Mouse (Mus musculus) CH12.LX (cell line): ENCODE measurements around the gene Nbr1. TPM values are rescaled to one million over a fixed set of nuclear protein-coding genes. Genes with fewer than 3 reads are reported as not detected.

Source experiments
- DNase-seq: peaks from one replicate; pipeline ENCODE4 v3.0.0-alpha.2; 2013; ENCODE audit errors: extremely low read depth
- H3K27ac ChIP-seq: 2 replicates; pipeline ENCODE4 v1.5.1; 2012; ENCODE audit warnings: low read depth, mild to moderate bottlenecking, control low read depth, moderate library complexity; ENCODE audit not compliant: insufficient read depth
- H3K27me3 ChIP-seq: replicated peaks from 2 replicates; pipeline ENCODE3; 2012; ENCODE audit warnings: inconsistent platforms
- H3K36me3 ChIP-seq, 2 experiments: replicated peaks in 1 of 2; 2 replicates each; pipeline versions ENCODE3 to v1.6.1; 2012; ENCODE audit warnings: inconsistent platforms in 1 of 2, low read length in 1 of 2, mild to moderate bottlenecking in 1 of 2, mixed read lengths in 1 of 2, moderate library complexity in 1 of 2; ENCODE audit not compliant: control insufficient read depth in 1 of 2, insufficient read depth in 1 of 2
- H3K4me1 ChIP-seq, 2 experiments: 2 replicates each; pipeline ENCODE4 v1.6.1; 2012; ENCODE audit warnings: inconsistent platforms in 1 of 2, moderate library complexity in 1 of 2; ENCODE audit not compliant: insufficient read depth in 2 of 2, control insufficient read depth in 1 of 2
- H3K4me2 ChIP-seq: 2 replicates; pipeline ENCODE4 v1.6.1; 2012; ENCODE audit warnings: low read depth, mild to moderate bottlenecking, control low read depth; ENCODE audit not compliant: poor library complexity, insufficient read depth, severe bottlenecking
- H3K4me3 ChIP-seq, 3 experiments: fragments of 150-350 bp in 1 of 3; sonication (generic) in 1 of 3; replicated peaks in 1 of 3; 2 replicates each; pipeline versions ENCODE3 to v1.5.1; 2011 to 2012; ENCODE audit warnings: low read depth in 2 of 3, low read length in 2 of 3, mild to moderate bottlenecking in 2 of 3, moderate library complexity in 2 of 3, control low read depth in 1 of 3, improper control_type of control experiment in 1 of 3, inconsistent platforms in 1 of 3, mixed read lengths in 1 of 3; ENCODE audit not compliant: poor library complexity in 1 of 3
- H3K79me2 ChIP-seq: replicated peaks from 2 replicates; pipeline ENCODE4 v1.6.1; 2012; ENCODE audit warnings: mild to moderate bottlenecking, moderate library complexity; ENCODE audit not compliant: control insufficient read depth, poor library complexity, insufficient read depth, severe bottlenecking; ENCODE audit errors: extremely low read depth
- H3K9ac ChIP-seq: 2 replicates; pipeline ENCODE4 v1.6.1; 2012; ENCODE audit warnings: low read depth, mild to moderate bottlenecking, control low read depth, moderate library complexity; ENCODE audit not compliant: insufficient read depth
- H3K9me3 ChIP-seq: replicated peaks from 2 replicates; pipeline ENCODE3; 2012; ENCODE audit warnings: low read length, inconsistent platforms, mixed read lengths
- BHLHE40 ChIP-seq: IDR thresholded peaks from 2 replicates; pipeline ENCODE4 v1.6.1; 2011; ENCODE audit warnings: mild to moderate bottlenecking, low read depth, low read length, improper control_type of control experiment
- CTCF ChIP-seq, 2 experiments: IDR thresholded peaks in 1 of 2; conservative IDR thresholded peaks in 1 of 2; 2 replicates each; pipeline ENCODE4 v1.5.1; 2011 to 2012; ENCODE audit warnings: low read depth in 2 of 2, low read length in 2 of 2, improper control_type of control experiment in 1 of 2, inconsistent platforms in 1 of 2, mild to moderate bottlenecking in 1 of 2, moderate library complexity in 1 of 2
- E2F4 ChIP-seq: IDR thresholded peaks from 2 replicates; pipeline ENCODE4 v1.6.1; 2011; ENCODE audit warnings: low read depth, low read length, improper control_type of control experiment; ENCODE audit not compliant: insufficient replicate concordance
- ELF1 ChIP-seq: IDR thresholded peaks from 2 replicates; pipeline ENCODE4 v1.6.1; 2014; ENCODE audit warnings: low read depth, mild to moderate bottlenecking, inconsistent platforms, low read length, improper control_type of control experiment
- EP300 ChIP-seq: IDR thresholded peaks from 2 replicates; pipeline ENCODE4 v1.6.1; 2011; ENCODE audit warnings: low read length, improper control_type of control experiment
- ETS1 ChIP-seq: conservative IDR thresholded peaks from 2 replicates; pipeline ENCODE4 v1.6.1; 2012; ENCODE audit warnings: low read depth, mild to moderate bottlenecking, inconsistent platforms, low read length, improper control_type of control experiment, moderate library complexity
- IRF4 ChIP-seq: IDR thresholded peaks from 2 replicates; pipeline ENCODE4 v1.6.1; 2014; ENCODE audit warnings: low read depth, mild to moderate bottlenecking, inconsistent platforms, low read length, improper control_type of control experiment
- JUND ChIP-seq: conservative IDR thresholded peaks from 2 replicates; pipeline ENCODE4 v1.6.1; 2011; ENCODE audit warnings: low read depth, low read length, improper control_type of control experiment
- KAT2A ChIP-seq: IDR thresholded peaks from 2 replicates; pipeline ENCODE4 v1.6.1; 2012; ENCODE audit warnings: low read length, improper control_type of control experiment, inconsistent platforms; ENCODE audit not compliant: insufficient replicate concordance
- MAFK ChIP-seq: IDR thresholded peaks from 2 replicates; pipeline ENCODE4 v1.6.1; 2011; ENCODE audit warnings: low read length, improper control_type of control experiment; ENCODE audit not compliant: insufficient replicate concordance
- MAX ChIP-seq: IDR thresholded peaks from 2 replicates; pipeline ENCODE4 v1.6.1; 2011; ENCODE audit warnings: low read length, improper control_type of control experiment
- MAZ ChIP-seq: IDR thresholded peaks from 2 replicates; pipeline ENCODE4 v1.6.1; 2012; ENCODE audit warnings: low read depth, mild to moderate bottlenecking, inconsistent platforms, low read length, improper control_type of control experiment, moderate library complexity
- MXI1 ChIP-seq: IDR thresholded peaks from 2 replicates; pipeline ENCODE4 v1.6.1; 2011; ENCODE audit warnings: mild to moderate bottlenecking, low read depth, low read length, improper control_type of control experiment
- PAX5 ChIP-seq: IDR thresholded peaks from 2 replicates; pipeline ENCODE4 v1.6.1; 2012; ENCODE audit warnings: low read length, inconsistent platforms, mixed read lengths
- POLR2AphosphoS2 ChIP-seq: IDR thresholded peaks from 2 replicates; pipeline ENCODE4 v1.6.1; 2011; ENCODE audit warnings: low read depth, low read length, improper control_type of control experiment
- RAD21 ChIP-seq: IDR thresholded peaks from 2 replicates; pipeline ENCODE4 v1.6.1; 2011; ENCODE audit warnings: low read depth, mild to moderate bottlenecking, low read length, improper control_type of control experiment, moderate library complexity
- RCOR1 ChIP-seq: conservative IDR thresholded peaks from 2 replicates; pipeline ENCODE4 v1.6.1; 2012; ENCODE audit warnings: low read depth, mild to moderate bottlenecking, inconsistent platforms, low read length, improper control_type of control experiment
- TBP ChIP-seq: conservative IDR thresholded peaks from 2 replicates; pipeline ENCODE4 v1.6.1; 2011; ENCODE audit warnings: low read depth, low read length, improper control_type of control experiment
- TCF12 ChIP-seq: IDR thresholded peaks from 2 replicates; pipeline ENCODE4 v1.6.1; 2014; ENCODE audit warnings: low read depth, mild to moderate bottlenecking, inconsistent platforms, low read length, improper control_type of control experiment
- USF1 ChIP-seq: IDR thresholded peaks from 2 replicates; pipeline ENCODE4 v1.6.1; 2014; ENCODE audit warnings: low read depth, mild to moderate bottlenecking, inconsistent platforms, low read length, improper control_type of control experiment
- ZC3H11A ChIP-seq: IDR thresholded peaks from 2 replicates; pipeline ENCODE4 v1.6.1; 2012; ENCODE audit warnings: low read depth, mild to moderate bottlenecking, inconsistent platforms, low read length, improper control_type of control experiment
- ZKSCAN1 ChIP-seq: IDR thresholded peaks from 2 replicates; pipeline ENCODE4 v1.6.1; 2012; ENCODE audit warnings: low read depth, inconsistent platforms, low read length, improper control_type of control experiment, borderline replicate concordance
- ZMIZ1 ChIP-seq: IDR thresholded peaks from 2 replicates; pipeline ENCODE4 v1.6.1; 2012; ENCODE audit warnings: low read depth, mild to moderate bottlenecking, inconsistent platforms, low read length, improper control_type of control experiment
- ZNF384 ChIP-seq: IDR thresholded peaks from 2 replicates; pipeline ENCODE4 v1.6.1; 2012; ENCODE audit warnings: low read depth, low read length, improper control_type of control experiment, inconsistent platforms
- dilution Hi-C: fragments of 300-500 bp; cut with MboI; formaldehyde crosslinking; loops from 2 replicates; pipeline ENCODE4 v1.14.3; 2020; ENCODE audit warnings: low sequenced_read_pairs; ENCODE audit not compliant: extremely low pct_unique_long_range_greater_than_20kb, extremely low pct_ligation_motif_present
- in situ Hi-C: fragments of 300-500 bp; cut with MboI; formaldehyde crosslinking; loops from 3 replicates; pipeline ENCODE4 v1.14.3; 2019; ENCODE audit warnings: low sequenced_read_pairs, low pct_ligation_motif_present, low pct_unique_long_range_greater_than_20kb, mixed read lengths
- polyA plus RNA-seq: library from polyadenylated mRNA; unstranded; fragments of >175 nt; gene quantifications from 2 replicates; pipeline ENCODE4 v1.2.1, GENCODE M21; 2012; ENCODE audit warnings: low read depth; ENCODE audit not compliant: insufficient read length
- total RNA-seq, 2 experiments: library from RNA; depleted of rRNA; stranded (reverse); fragments of 300-350 nt in 1 of 2; fragments of >200 nt in 1 of 2; gene quantifications; 2 replicates each; pipeline ENCODE4 v1.2.3; 2012 to 2014

The Nbr1 gene
- total and polyA plus RNA-seq, 3 experiments, result 44.8 to 52.2 (median 48.3) TPM

- Histone ChIP-seq H3K27me3 (no peaks in the 10 kb centered on the region), H3K4me2 (no peak overlapping the region), H3K27ac (no peak overlapping the region), H3K9me3 (no peaks in the 10 kb centered on the region), H3K79me2 (no peaks in the 10 kb centered on the region), H3K9ac (no peak overlapping the region), H3K4me3 (no peak overlapping the region), H3K36me3 (peaks cover 85 to 89% of the 10 kb centered on the region in 2 experiments), H3K4me1 (no peaks in the 10 kb centered on the region)
- in situ Hi-C loops (no loop called here), dilution Hi-C loops (no loop called here)
- no peak for DNase-seq
- TF ChIP-seq TCF12, result no peak
These were observed 16.5 kb downstream of the Nbr1 start for GRCm38 (mm10) chr11:101568421-101568820.

- Histone ChIP-seq H3K9ac (no peak overlapping the region), H3K36me3 (peaks cover 70 to 90% of the 10 kb centered on the region in 2 experiments), H3K27me3 (no peaks in the 10 kb centered on the region), H3K4me2 (no peak overlapping the region), H3K4me3 (no peak overlapping the region), H3K9me3 (no peaks in the 10 kb centered on the region), H3K4me1 (peaks cover 0 to 18% of the 10 kb centered on the region in 2 experiments; a peak in 2 of 4 replicates), H3K27ac (no peak overlapping the region), H3K79me2 (no peaks in the 10 kb centered on the region)
- dilution Hi-C loops (no loop called here), in situ Hi-C loops (no loop called here)
- DNase-seq, result no peak
- TF ChIP-seq JUND (no peak), CTCF (conservative IDR thresholded peaks at IDR 0.05 in 1 of 2, IDR thresholded peaks at IDR 0.05 in 1 of 2; ENCODE audit: low read depth in 2 of 2, low read length in 2 of 2) (peak; percentile 53 to 58; a peak in 3 of 4 replicates), ZKSCAN1 (no peak), BHLHE40 (no peak), PAX5 (no peak), ETS1 (no peak)
These were observed 24.2 kb downstream of the Nbr1 start for GRCm38 (mm10) chr11:101576116-101576515.

GRCm38 (mm10) chr11:101581081-101581764, 29.3 kb downstream of the Nbr1 start:
- TF ChIP-seq RCOR1 (0 out of 2 replicates have a peak, but pooled peaks have one; percentile 65), TBP (peak; percentile 84), ETS1 (peak; percentile 72), E2F4 (no peak), PAX5 (no peak), USF1 (no peak), ELF1 (0 out of 2 replicates have a peak, but pooled peaks have one; percentile 37), MAFK (no peak), IRF4 (peak; percentile 79), RAD21 (no peak), ZNF384 (no peak), ZMIZ1 (peak; percentile 84; the same call in 1 of the 2 replicates), MXI1 (peak; percentile 57), ZC3H11A (no peak), EP300 (peak; percentile 45; the same call in 1 of the 2 replicates), MAZ (no peak), KAT2A (no peak), POLR2AphosphoS2 (no peak), MAX (no peak), BHLHE40 (peak; percentile 91)
- H3K27ac ChIP-seq, result peak overlapping the region; percentile 2; the same call in 1 of the 2 replicates

More at GRCm38 (mm10) chr11:101581081-101581764, 29.3 kb downstream of the Nbr1 start:
- Histone ChIP-seq H3K9me3 (no peaks in the 10 kb centered on the region), H3K36me3 (peaks cover 30 to 61% of the 10 kb centered on the region in 2 experiments), H3K4me1 (peaks cover 0 to 28% of the 10 kb centered on the region in 2 experiments; a peak in 2 of 4 replicates), H3K4me2 (peak overlapping the region; percentile 57; the same call in 1 of the 2 replicates), H3K4me3 (peak overlapping the region in 1 of 3 experiments; percentile 51), H3K9ac (no peak overlapping the region; the same call in 1 of the 2 replicates), H3K27me3 (no peaks in the 10 kb centered on the region), H3K79me2 (no peaks in the 10 kb centered on the region)
- dilution Hi-C loops, result no loop called here
- in situ Hi-C loops, result no loop called here
- DNase-seq, result peak; percentile 73
